Mouse (Mus musculus) kidney, adult 11 months (tissue): ENCODE results near the gene Sdc1.

Experiments used
- DNase-seq: peaks from one replicate; pipeline ENCODE4 v3.0.0; 2022

Sdc1 gene

DNA sequence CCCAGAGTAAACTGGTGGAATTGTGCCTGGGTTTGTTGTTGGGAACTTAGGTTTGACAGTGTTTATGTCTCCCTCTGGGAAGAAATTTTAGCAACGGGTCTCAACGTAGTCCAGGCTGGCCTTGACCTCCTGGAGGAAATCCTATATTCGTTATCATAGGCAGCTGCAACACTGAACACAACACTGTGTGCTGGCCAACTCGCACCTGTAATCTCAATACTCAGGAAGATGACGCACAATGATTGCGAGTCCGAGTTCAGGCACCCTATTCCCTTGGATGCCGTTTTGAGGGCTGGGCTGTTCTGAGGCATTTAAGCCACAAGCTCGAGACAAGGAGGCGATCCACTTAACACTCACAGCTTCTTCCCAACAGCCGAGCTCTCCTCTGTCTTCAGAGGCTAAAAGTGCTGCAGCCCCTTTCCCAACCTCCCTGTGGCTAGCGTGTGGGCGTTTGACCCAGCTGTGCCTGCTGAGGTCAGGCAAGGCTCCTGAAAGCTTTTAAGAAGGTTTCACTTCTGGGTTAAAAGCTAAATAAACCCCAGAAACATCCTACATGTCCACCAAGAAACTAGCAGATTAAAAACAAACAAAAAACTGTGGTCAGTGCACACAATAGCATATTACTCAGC is 58.0 kb downstream of the Sdc1 start:
- DNase-seq, result no peak

DNA sequence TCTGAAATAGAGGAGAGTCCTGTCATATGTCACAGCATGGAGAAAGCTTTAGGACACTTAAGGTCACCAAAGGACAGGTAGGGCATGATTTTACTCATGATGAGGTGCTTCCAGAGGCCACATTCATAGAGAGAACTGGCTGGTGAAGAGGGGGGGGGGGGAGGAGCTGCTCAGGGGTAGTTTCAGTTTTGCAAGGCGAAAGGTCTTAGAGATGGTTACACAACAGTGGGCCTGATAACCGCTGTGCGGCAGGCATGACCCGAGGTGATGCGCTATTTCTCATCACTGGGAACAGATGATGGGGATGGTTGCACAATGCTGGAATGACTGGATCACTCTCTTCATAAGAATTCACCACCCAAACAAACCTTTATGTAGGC is 58.5 kb downstream of the Sdc1 start:
- DNase-seq, result no peak

DNA sequence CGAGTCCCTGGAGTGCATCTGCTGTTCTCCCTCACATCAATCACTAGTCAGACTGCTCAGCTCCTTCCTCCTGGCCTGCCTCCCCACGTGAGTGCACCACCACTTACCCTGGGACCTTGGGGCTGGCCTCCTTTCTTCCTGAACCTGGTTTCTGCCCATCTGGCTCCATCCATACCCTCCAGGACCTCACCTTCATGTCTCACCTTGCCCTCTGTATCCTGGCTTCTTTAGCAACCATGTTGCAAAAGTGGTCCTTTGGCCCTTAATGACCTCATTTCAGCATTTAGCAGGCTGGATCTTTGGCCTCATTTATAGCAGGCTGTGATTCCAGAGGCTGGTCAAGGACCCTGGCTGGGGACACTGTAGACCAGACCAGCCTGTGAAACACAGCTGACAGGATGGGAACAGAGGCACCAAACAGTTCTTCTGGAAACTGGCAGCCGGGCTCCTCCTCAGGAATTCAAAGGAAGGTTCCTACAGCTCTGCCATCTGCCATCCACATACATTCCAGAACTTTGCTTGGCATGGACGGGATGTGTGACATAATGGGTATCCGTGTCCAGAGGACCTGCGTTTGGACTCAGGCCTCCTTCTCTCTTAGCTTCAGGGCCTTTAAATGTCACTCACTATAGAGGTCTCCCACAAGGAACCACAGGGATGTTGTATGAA is 60.0 kb downstream of the Sdc1 start:
- DNase-seq, result no peak

DNA sequence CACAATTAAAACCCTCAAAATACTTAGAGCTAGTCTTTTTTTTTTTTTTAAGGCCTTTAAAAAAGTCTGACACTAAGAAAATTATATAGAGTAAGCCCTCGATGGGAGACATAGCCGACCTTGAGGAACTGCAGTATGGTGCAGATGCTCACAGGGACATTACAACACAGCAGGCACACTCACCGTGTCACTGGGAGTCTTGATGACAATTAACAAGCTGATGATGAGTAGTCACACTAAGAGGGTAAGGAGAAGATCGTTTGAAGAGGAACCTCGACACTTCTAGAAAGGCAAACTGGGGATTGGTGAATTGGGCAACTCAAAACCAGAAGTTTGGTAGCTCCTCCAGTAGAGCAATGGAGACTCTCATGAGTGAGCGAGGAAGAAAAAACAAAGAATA is 60.6 kb downstream of the Sdc1 start:
- no peak for DNase-seq

DNA sequence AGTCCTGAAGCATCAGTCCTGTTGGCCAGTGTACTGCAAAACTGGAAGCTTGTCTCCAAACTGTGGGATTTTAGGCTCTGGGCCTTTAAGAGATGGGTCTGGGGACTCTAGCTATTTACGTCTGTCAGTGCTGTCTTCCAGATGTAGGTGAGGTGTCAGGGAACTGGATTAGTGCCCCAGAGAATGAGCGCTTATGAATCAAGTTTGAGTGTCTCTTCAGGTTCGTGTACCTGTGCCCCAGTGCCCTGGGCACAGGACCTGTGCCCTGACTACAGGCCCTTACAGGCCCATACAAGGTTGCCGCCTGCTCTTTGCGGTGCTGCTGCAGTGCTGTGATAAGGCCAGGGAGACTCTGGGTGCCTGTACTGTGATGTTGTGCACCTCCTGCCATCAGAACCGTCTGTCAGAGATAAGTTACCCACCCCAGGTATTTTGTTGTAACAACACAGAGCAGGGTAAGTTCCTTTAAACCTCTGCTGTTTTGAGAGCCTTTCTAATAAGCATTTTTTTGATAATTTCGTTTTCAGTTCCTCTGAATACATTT is 69.7 kb downstream of the Sdc1 start:
- DNase-seq, result no peak

DNA sequence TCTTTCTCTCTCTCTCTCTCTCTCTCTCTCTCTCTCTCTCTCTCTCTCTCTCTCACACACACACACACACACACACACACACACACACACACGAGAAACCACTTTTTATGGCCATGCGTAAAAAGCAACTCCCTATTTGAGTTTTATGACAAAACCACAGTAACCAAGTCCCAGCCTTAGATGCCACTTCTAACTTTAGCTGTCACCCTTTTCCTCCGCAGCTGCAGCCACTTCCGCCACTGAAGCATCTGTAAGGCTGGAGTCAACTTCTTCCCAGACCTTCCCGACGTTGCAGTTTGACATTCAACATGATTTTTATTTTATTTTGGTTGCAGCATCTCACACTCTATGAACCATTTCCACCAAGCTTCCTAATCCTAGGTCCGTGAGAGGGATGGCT is 71.6 kb downstream of the Sdc1 start:
- no peak for DNase-seq
